Mouse (Mus musculus) embryonic facial prominence, embryonic 12.5 days (tissue): Measurements from ENCODE around the gene Gm28576. TPM values are rescaled to one million over a fixed set of nuclear protein-coding genes. Genes with fewer than 3 reads are reported as not detected.
"Not testable (repeated sequence)": the region's sequence is repeated elsewhere in the genome, so short reads cannot be mapped to it uniquely, and the experiment has no call there.

ENCODE experiments used
- ATAC-seq: fragments of 200-750 bp; cut with Nextera tagmentation; 2 replicates; pipeline ENCODE4 v1.8.0; 2017; ENCODE audit not compliant: insufficient number of reproducible peaks, insufficient read depth, low FRiP score, low TSS enrichment
- H3K27ac ChIP-seq: fragments of 300-500 bp; sonication (generic); 2 replicates; pipeline ENCODE4 v1.5.1; 2016; ENCODE audit warnings: mild to moderate bottlenecking
- H3K27me3 ChIP-seq: fragments of 300-500 bp; sonication (generic); 2 replicates; pipeline ENCODE4 v1.6.1; 2016; ENCODE audit warnings: mild to moderate bottlenecking, moderate library complexity
- H3K36me3 ChIP-seq: fragments of 300-500 bp; sonication (generic); 2 replicates; pipeline ENCODE4 v1.6.1; 2016; ENCODE audit warnings: mild to moderate bottlenecking
- H3K4me1 ChIP-seq: fragments of 300-500 bp; sonication (generic); 2 replicates; pipeline ENCODE4 v1.6.1; 2016
- H3K4me2 ChIP-seq: fragments of 300-500 bp; sonication (generic); replicated peaks from 2 replicates; pipeline ENCODE4 v1.6.1; 2016; ENCODE audit warnings: mild to moderate bottlenecking, moderate library complexity
- H3K4me3 ChIP-seq: fragments of 300-500 bp; sonication (generic); 2 replicates; pipeline ENCODE4 v1.5.1; 2016; ENCODE audit warnings: mild to moderate bottlenecking
- H3K9ac ChIP-seq: fragments of 300-500 bp; sonication (generic); 2 replicates; pipeline ENCODE4 v1.6.1; 2016; ENCODE audit warnings: mild to moderate bottlenecking, moderate library complexity
- H3K9me3 ChIP-seq: fragments of 300-500 bp; sonication (generic); 2 replicates; pipeline ENCODE4 v1.6.1; 2016; ENCODE audit warnings: mild to moderate bottlenecking, moderate library complexity
- WGBS: fragments of 180-500 bp; shearing (Covaris S2); methylation state at CpG from one replicate; pipeline ENCODE4 v1.1.7; 2016; 5-methylcytosine and 5-hydroxymethylcytosine counted together
- polyA plus RNA-seq: library from polyadenylated mRNA; unstranded; fragments of >200 nt; fragmentation: Nextera tagmentation; extraction: Ambion mirVana; gene quantifications from 2 replicates; pipeline ENCODE4 v1.2.1, GENCODE M21; 2016

The Gm28576 gene
- not detected in 2 replicates for polyA plus RNA-seq

- not testable (repeated sequence) for H3K9me3 ChIP-seq, H3K4me1 ChIP-seq, H3K4me2 ChIP-seq, H3K27me3 ChIP-seq, ATAC-seq, H3K27ac ChIP-seq, H3K36me3 ChIP-seq, H3K4me3 ChIP-seq, H3K9ac ChIP-seq
- WGBS, result no CpG with 5 or more reads among the region's 8 CpGs
Observed at GRCm38 (mm10) chrY:7722641-7723040, at the start of gene Gm28576. Gm28576 (plus strand) TSS chrY:7722941.

Other genes starting within 250 kb of the Gm28576 start
- not detected in 2 replicates for gene Gm20826, start 84.5 kb upstream of the Gm28576 start, polyA plus RNA-seq